Mouse (Mus musculus) stomach, postnatal 0 days (tissue): ENCODE results near the gene Ttc6. TPM values are rescaled to one million over a fixed set of nuclear protein-coding genes. Genes with fewer than 3 reads are reported as not detected.

Experiments used
- ATAC-seq: fragments of 200-750 bp; cut with Nextera tagmentation; 2 replicates; pipeline ENCODE4 v1.8.0; 2017; ENCODE audit not compliant: low FRiP score, low TSS enrichment
- DNase-seq: peaks from one replicate; pipeline ENCODE4 v3.0.0-alpha.2; 2016; ENCODE audit warnings: low spot score
- H3K27ac ChIP-seq: fragments of 300-500 bp; sonication (generic); replicated peaks from 2 replicates; pipeline ENCODE4 v1.5.1; 2014; ENCODE audit warnings: mild to moderate bottlenecking, control low read depth
- H3K27me3 ChIP-seq: fragments of 300-500 bp; sonication (generic); 2 replicates; pipeline ENCODE4 v1.6.1; 2014; ENCODE audit warnings: low read length; ENCODE audit not compliant: control insufficient read depth, insufficient read depth
- H3K36me3 ChIP-seq: fragments of 300-500 bp; sonication (generic); 2 replicates; pipeline ENCODE4 v1.6.1; 2014; ENCODE audit warnings: low read length, mixed read lengths; ENCODE audit not compliant: control insufficient read depth, insufficient read depth
- H3K4me1 ChIP-seq: fragments of 300-500 bp; sonication (generic); replicated peaks from 2 replicates; pipeline ENCODE4 v1.6.1; 2014; ENCODE audit warnings: antibody characterized with exemption; ENCODE audit not compliant: control insufficient read depth, insufficient read depth
- H3K4me2 ChIP-seq: fragments of 300-500 bp; sonication (generic); replicated peaks from 2 replicates; pipeline ENCODE4 v1.6.1; 2014; ENCODE audit warnings: low read depth, mild to moderate bottlenecking, control low read depth, moderate library complexity
- H3K4me3 ChIP-seq: fragments of 300-500 bp; sonication (generic); 2 replicates; pipeline ENCODE4 v1.5.1; 2014; ENCODE audit warnings: low read depth, low read length, control low read depth
- H3K9ac ChIP-seq: fragments of 300-500 bp; sonication (generic); 2 replicates; pipeline ENCODE4 v1.6.1; 2014; ENCODE audit warnings: mild to moderate bottlenecking, low read length, control low read depth, mixed read lengths
- H3K9me3 ChIP-seq: fragments of 300-500 bp; sonication (generic); 2 replicates; pipeline ENCODE4 v1.6.1; 2016; ENCODE audit warnings: low read length; ENCODE audit not compliant: control insufficient read depth
- CTCF ChIP-seq: IDR thresholded peaks from 2 replicates; pipeline ENCODE4 v1.5.1; 2016; ENCODE audit warnings: antibody characterized with exemption, low read depth, mild to moderate bottlenecking, moderate library complexity
- EP300 ChIP-seq: optimal IDR thresholded peaks from 2 replicates; pipeline ENCODE3; 2016; ENCODE audit warnings: antibody characterized with exemption
- WGBS: fragments of 180-500 bp; shearing (Covaris S2); extraction: QIAGEN DNeasy Blood & Tissue Kit; methylation state at CpG from one replicate; pipeline ENCODE4 v1.1.7; 2014; 5-methylcytosine and 5-hydroxymethylcytosine counted together
- polyA plus RNA-seq: library from polyadenylated mRNA; unstranded; fragments of >200 nt; fragmentation: Nextera tagmentation; extraction: Ambion mirVana; gene quantifications from 2 replicates; pipeline ENCODE4 v1.2.1, GENCODE M21; 2015

Ttc6 gene
- polyA plus RNA-seq, 1 experiment from 2014 or later, result 3.5 TPM

GRCm38 (mm10) chr12:57552286-57552685 is 11.6 kb upstream of the Ttc6 start:
- no peak for DNase-seq
- TF ChIP-seq EP300 (no peak), CTCF (no peak)

GRCm38 (mm10) chr12:57554091-57554490 is 9.8 kb upstream of the Ttc6 start:
- 58% methylated on average over 3 of the region's 3 CpGs for WGBS
- no peak for TF ChIP-seq CTCF
- TF ChIP-seq EP300, result no peak
- no peaks in the 10 kb centered on the region for H3K9me3 ChIP-seq
- H3K9ac ChIP-seq, result no peak overlapping the region
- H3K4me3 ChIP-seq, result no peak overlapping the region
- H3K27me3 ChIP-seq, result peaks cover 2% of the 10 kb centered on the region; the same call in 1 of the 2 replicates
- no peak for ATAC-seq
- no peak overlapping the region for H3K4me2 ChIP-seq
- no peaks in the 10 kb centered on the region for H3K36me3 ChIP-seq
- no peak overlapping the region for H3K27ac ChIP-seq
- no peak for DNase-seq
- H3K4me1 ChIP-seq, result no peaks in the 10 kb centered on the region

More at GRCm38 (mm10) chr12:57552286-57552685, 11.6 kb upstream of the Ttc6 start:
- WGBS, result 11% methylated on average over 3 of the region's 3 CpGs
- Histone ChIP-seq H3K27ac (no peak overlapping the region), H3K9me3 (no peaks in the 10 kb centered on the region), H3K27me3 (peaks cover 2% of the 10 kb centered on the region; the same call in 1 of the 2 replicates), H3K4me3 (no peak overlapping the region), H3K9ac (no peak overlapping the region), H3K36me3 (no peaks in the 10 kb centered on the region), H3K4me1 (no peaks in the 10 kb centered on the region), H3K4me2 (no peak overlapping the region)
- ATAC-seq, result no peak

- Histone ChIP-seq H3K9me3 (no peaks in the 10 kb centered on the region), H3K4me1 (no peaks in the 10 kb centered on the region), H3K4me2 (no peak overlapping the region; the same call in 1 of the 2 replicates), H3K36me3 (no peaks in the 10 kb centered on the region), H3K9ac (no peak overlapping the region), H3K4me3 (no peak overlapping the region), H3K27ac (no peak overlapping the region), H3K27me3 (no peaks in the 10 kb centered on the region)
- TF ChIP-seq CTCF (no peak), EP300 (no peak)
- ATAC-seq (peak; percentile 27; the same call in 1 of the 2 replicates), DNase-seq (no peak)
- 15% methylated on average over 9 of the region's 9 CpGs for WGBS
Measured at GRCm38 (mm10) chr12:57571773-57572172, 7.9 kb downstream of the Ttc6 start.

GRCm38 (mm10) chr12:57572415-57572814 is 8.5 kb downstream of the Ttc6 start:
- DNase-seq, result no peak
- TF ChIP-seq CTCF (no peak), EP300 (no peak)
- no peak overlapping the region for H3K4me2 ChIP-seq

GRCm38 (mm10) chr12:57575931-57576628 is 12.2 kb downstream of the Ttc6 start:
- H3K27ac ChIP-seq, result no peak overlapping the region
- H3K9ac ChIP-seq, result peak overlapping the region; percentile 64
- no peaks in the 10 kb centered on the region for H3K4me1 ChIP-seq
- DNase-seq (peak; percentile 68), ATAC-seq (peak; percentile 87)
- H3K4me2 ChIP-seq, result peak overlapping the region; percentile 61
- peak; percentile 66 for TF ChIP-seq CTCF
- no peak for TF ChIP-seq EP300
- H3K36me3 ChIP-seq, result no peaks in the 10 kb centered on the region
- 9% methylated on average over 72 of the region's 81 CpGs for WGBS
- no peaks in the 10 kb centered on the region for H3K9me3 ChIP-seq
- no peaks in the 10 kb centered on the region for H3K27me3 ChIP-seq
- H3K4me3 ChIP-seq, result peak overlapping the region; percentile 51

More at GRCm38 (mm10) chr12:57572415-57572814, 8.5 kb downstream of the Ttc6 start:
- H3K27ac ChIP-seq, result no peak overlapping the region
- H3K9ac ChIP-seq, result no peak overlapping the region
- no peaks in the 10 kb centered on the region for H3K4me1 ChIP-seq
- H3K27me3 ChIP-seq, result no peaks in the 10 kb centered on the region
- no peaks in the 10 kb centered on the region for H3K9me3 ChIP-seq
- no peak overlapping the region for H3K4me3 ChIP-seq
- ATAC-seq, result peak; percentile 55; the same call in 1 of the 2 replicates
- H3K36me3 ChIP-seq, result no peaks in the 10 kb centered on the region

GRCm38 (mm10) chr12:57607624-57608023 is 43.7 kb downstream of the Ttc6 start:
- no peaks in the 10 kb centered on the region for H3K27me3 ChIP-seq
- no peak overlapping the region for H3K4me3 ChIP-seq
- H3K36me3 ChIP-seq, result no peaks in the 10 kb centered on the region
- ATAC-seq (no peak), DNase-seq (no peak)
- no peaks in the 10 kb centered on the region for H3K4me1 ChIP-seq
- H3K4me2 ChIP-seq, result no peak overlapping the region
- no peak overlapping the region for H3K27ac ChIP-seq
- no peak for TF ChIP-seq EP300
- TF ChIP-seq CTCF, result no peak
- 42% methylated on average over 5 of the region's 5 CpGs for WGBS
- no peak overlapping the region for H3K9ac ChIP-seq
- H3K9me3 ChIP-seq, result no peaks in the 10 kb centered on the region
